Mouse (Mus musculus) MEL (cell line): ENCODE data around the gene Chst4. TPM values are rescaled to one million over a fixed set of nuclear protein-coding genes. Genes with fewer than 3 reads are reported as not detected.

Experiments used
- DNase-seq: peaks from one replicate; pipeline ENCODE4 v3.0.0; 2011; ENCODE audit warnings: low read depth, low spot score
- H3K27ac ChIP-seq: 2 replicates; pipeline ENCODE4 v1.5.1; 2012; ENCODE audit warnings: low read depth, mild to moderate bottlenecking, control low read depth, low read length, moderate library complexity; ENCODE audit not compliant: control insufficient read depth
- H3K27me3 ChIP-seq, 2 experiments: fragments of 150-350 bp in 1 of 2; sonication (generic) in 1 of 2; 2 replicates each; pipeline ENCODE4 v1.6.1; 2012; ENCODE audit warnings: low read length in 2 of 2, mild to moderate bottlenecking in 2 of 2, improper control_type of control experiment in 1 of 2, moderate library complexity in 1 of 2; ENCODE audit not compliant: insufficient read depth in 2 of 2, control insufficient read depth in 1 of 2
- H3K36me3 ChIP-seq, 2 experiments: 2 replicates each; pipeline ENCODE4 v1.6.1; 2012 to 2014; ENCODE audit warnings: low read length in 2 of 2, improper control_type of control experiment in 1 of 2, inconsistent platforms in 1 of 2, mild to moderate bottlenecking in 1 of 2; ENCODE audit not compliant: insufficient read depth in 2 of 2, control insufficient read depth in 1 of 2
- H3K4me1 ChIP-seq, 2 experiments: fragments of 150-350 bp in 1 of 2; sonication (generic) in 1 of 2; 2 replicates each; pipeline ENCODE4 v1.6.1; 2012; ENCODE audit warnings: low read length in 2 of 2, improper control_type of control experiment in 1 of 2, mild to moderate bottlenecking in 1 of 2; ENCODE audit not compliant: insufficient read depth in 2 of 2, control insufficient read depth in 1 of 2
- H3K4me3 ChIP-seq, 2 experiments: fragments of 150-350 bp in 1 of 2; sonication (generic) in 1 of 2; 2 replicates each; pipeline ENCODE4 v1.5.1; 2012; ENCODE audit warnings: low read depth in 2 of 2, low read length in 2 of 2, mild to moderate bottlenecking in 2 of 2, moderate library complexity in 2 of 2, control low read depth in 1 of 2, improper control_type of control experiment in 1 of 2; ENCODE audit not compliant: control insufficient read depth in 1 of 2, insufficient read depth in 1 of 2
- H3K79me2 ChIP-seq: 2 replicates; pipeline ENCODE4 v1.6.1; 2012; ENCODE audit warnings: mild to moderate bottlenecking, low read length, moderate library complexity; ENCODE audit not compliant: control insufficient read depth, poor library complexity, insufficient read depth
- H3K9ac ChIP-seq: 2 replicates; pipeline ENCODE4 v1.6.1; 2012; ENCODE audit warnings: low read depth, mild to moderate bottlenecking, control low read depth, low read length, moderate library complexity; ENCODE audit not compliant: control insufficient read depth, poor library complexity, severe bottlenecking
- H3K9me3 ChIP-seq: fragments of 150-350 bp; sonication (generic); replicated peaks from 2 replicates; pipeline ENCODE4 v1.6.1; 2012; ENCODE audit warnings: mild to moderate bottlenecking, low read length, improper control_type of control experiment, moderate library complexity; ENCODE audit not compliant: insufficient read depth
- BHLHE40 ChIP-seq: IDR thresholded peaks from 2 replicates; pipeline ENCODE4 v1.6.1; 2012; ENCODE audit warnings: low read depth, mild to moderate bottlenecking, inconsistent platforms, low read length, improper control_type of control experiment, borderline replicate concordance
- CTCF ChIP-seq, 3 experiments: IDR thresholded peaks in 2 of 3; conservative IDR thresholded peaks in 1 of 3; 2 replicates each; pipeline ENCODE4 v1.5.1; 2011 to 2012; ENCODE audit warnings: low read length in 3 of 3, low read depth in 2 of 3, mild to moderate bottlenecking in 2 of 3, improper control_type of control experiment in 1 of 3, inconsistent platforms in 1 of 3, mixed read lengths in 1 of 3, moderate library complexity in 1 of 3; ENCODE audit not compliant: control insufficient read depth in 1 of 3, insufficient read depth in 1 of 3, poor library complexity in 1 of 3, severe bottlenecking in 1 of 3
- ETS1 ChIP-seq: IDR thresholded peaks from 2 replicates; pipeline ENCODE4 v1.6.1; 2012; ENCODE audit warnings: low read depth, mild to moderate bottlenecking, inconsistent platforms, low read length, improper control_type of control experiment, moderate library complexity
- HCFC1 ChIP-seq: IDR thresholded peaks from 2 replicates; pipeline ENCODE4 v1.6.1; 2012; ENCODE audit warnings: low read depth, mild to moderate bottlenecking, inconsistent platforms, low read length, improper control_type of control experiment, moderate library complexity
- JUND ChIP-seq: IDR thresholded peaks from 2 replicates; pipeline ENCODE4 v1.6.1; 2011; ENCODE audit warnings: low read depth, mild to moderate bottlenecking, improper control_type of control experiment, low read length
- MAFK ChIP-seq: IDR thresholded peaks from 2 replicates; pipeline ENCODE4 v1.6.1; 2011; ENCODE audit warnings: low read depth, mild to moderate bottlenecking, low read length, improper control_type of control experiment, borderline replicate concordance
- MAZ ChIP-seq: IDR thresholded peaks from 2 replicates; pipeline ENCODE4 v1.6.1; 2012; ENCODE audit warnings: low read depth, mild to moderate bottlenecking, inconsistent platforms, low read length, improper control_type of control experiment
- MXI1 ChIP-seq: IDR thresholded peaks from 2 replicates; pipeline ENCODE4 v1.6.1; 2011; ENCODE audit warnings: mild to moderate bottlenecking, low read depth, low read length, improper control_type of control experiment
- MYC ChIP-seq: IDR thresholded peaks from 2 replicates; pipeline ENCODE4 v1.6.1; 2011; ENCODE audit warnings: low read depth, mild to moderate bottlenecking, low read length, improper control_type of control experiment, moderate library complexity
- POLR2A ChIP-seq, 2 experiments: IDR thresholded peaks; 2 replicates each; pipeline ENCODE4 v1.6.1; 2011 to 2012; ENCODE audit warnings: low read length in 2 of 2, mild to moderate bottlenecking in 2 of 2, control low read depth in 1 of 2, improper control_type of control experiment in 1 of 2, low read depth in 1 of 2, moderate library complexity in 1 of 2; ENCODE audit not compliant: control insufficient read depth in 1 of 2, insufficient read depth in 1 of 2, poor library complexity in 1 of 2
- RAD21 ChIP-seq: IDR thresholded peaks from 2 replicates; pipeline ENCODE4 v1.6.1; 2011; ENCODE audit warnings: mild to moderate bottlenecking, low read depth, low read length, improper control_type of control experiment
- RCOR1 ChIP-seq: IDR thresholded peaks from 2 replicates; pipeline ENCODE4 v1.6.1; 2012; ENCODE audit warnings: low read depth, mild to moderate bottlenecking, inconsistent platforms, low read length, improper control_type of control experiment
- SIN3A ChIP-seq: IDR thresholded peaks from 2 replicates; pipeline ENCODE4 v1.6.1; 2012; ENCODE audit warnings: low read length, improper control_type of control experiment, inconsistent platforms
- SMC3 ChIP-seq: IDR thresholded peaks from 2 replicates; pipeline ENCODE4 v1.6.1; 2011; ENCODE audit warnings: low read depth, low read length, improper control_type of control experiment
- USF2 ChIP-seq, 2 experiments: IDR thresholded peaks; 2 replicates each; pipeline ENCODE4 v1.6.1; 2011 to 2012; ENCODE audit warnings: improper control_type of control experiment in 2 of 2, low read length in 2 of 2, borderline replicate concordance in 1 of 2, inconsistent platforms in 1 of 2, low read depth in 1 of 2, mild to moderate bottlenecking in 1 of 2; ENCODE audit not compliant: insufficient read depth in 1 of 2
- polyA plus RNA-seq, 2 experiments: library from polyadenylated mRNA; stranded (reverse) in 1 of 2; unstranded in 1 of 2; fragments of >175 nt in 1 of 2; fragments of >200 nt in 1 of 2; gene quantifications; 2 replicates each; pipeline versions ENCODE4 v1.2.1 to v1.2.4; 2012; ENCODE audit warnings: low replicate concordance in 2 of 2, low read depth in 1 of 2; ENCODE audit not compliant: insufficient read length in 2 of 2, insufficient read depth in 1 of 2, missing spikeins in 1 of 2
- total RNA-seq: library from RNA; depleted of rRNA; stranded (reverse); fragments of 300-350 nt; gene quantifications from 2 replicates; pipeline ENCODE4 v1.2.3, GENCODE M21; 2012

Gene Chst4
- total and polyA plus RNA-seq, 3 experiments: not detected

DNA sequence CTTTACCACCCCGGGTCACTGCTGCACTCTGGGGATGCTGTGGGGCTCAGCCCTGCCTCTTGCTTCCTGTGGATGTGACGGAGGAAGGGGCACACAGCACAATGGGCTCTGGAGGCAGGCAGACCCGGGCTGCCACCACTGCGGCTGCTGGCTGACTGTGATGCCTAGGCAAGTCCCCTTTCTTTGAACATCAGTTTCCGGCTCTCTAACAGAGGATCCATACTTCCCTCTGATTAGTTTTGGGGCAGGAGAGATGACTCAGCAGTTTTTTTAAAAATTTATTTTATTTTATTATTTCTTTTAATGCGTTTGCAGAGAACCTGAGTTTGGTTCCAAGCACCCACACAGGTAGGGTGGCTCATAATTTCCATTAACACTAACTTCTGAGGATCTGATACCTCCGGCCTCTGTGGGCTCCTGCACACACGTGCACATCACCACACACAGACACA, 30.5 kb downstream of the Chst4 start:
- Histone ChIP-seq H3K9ac (no peak overlapping the region), H3K27me3 (no peaks in the 10 kb centered on the region; a peak in 1 of 4 replicates), H3K4me1 (peaks cover 0 to 5% of the 10 kb centered on the region in 2 experiments; a peak in 1 of 4 replicates), H3K79me2 (no peaks in the 10 kb centered on the region), H3K27ac (no peak overlapping the region), H3K36me3 (no peaks in the 10 kb centered on the region), H3K4me3 (no peak overlapping the region), H3K9me3 (no peaks in the 10 kb centered on the region)
- no peak for DNase-seq
- TF ChIP-seq CTCF (IDR thresholded peaks at IDR 0.05 in 2 of 3, conservative IDR thresholded peaks at IDR 0.05 in 1 of 3; ENCODE audit: control insufficient read depth in 1 of 3, insufficient read depth in 1 of 3, low read depth in 2 of 3, low read length in 3 of 3, poor library complexity in 1 of 3, severe bottlenecking in 1 of 3) (no peak), MAFK (peak; percentile 54; the same call in 1 of the 2 replicates)

DNA sequence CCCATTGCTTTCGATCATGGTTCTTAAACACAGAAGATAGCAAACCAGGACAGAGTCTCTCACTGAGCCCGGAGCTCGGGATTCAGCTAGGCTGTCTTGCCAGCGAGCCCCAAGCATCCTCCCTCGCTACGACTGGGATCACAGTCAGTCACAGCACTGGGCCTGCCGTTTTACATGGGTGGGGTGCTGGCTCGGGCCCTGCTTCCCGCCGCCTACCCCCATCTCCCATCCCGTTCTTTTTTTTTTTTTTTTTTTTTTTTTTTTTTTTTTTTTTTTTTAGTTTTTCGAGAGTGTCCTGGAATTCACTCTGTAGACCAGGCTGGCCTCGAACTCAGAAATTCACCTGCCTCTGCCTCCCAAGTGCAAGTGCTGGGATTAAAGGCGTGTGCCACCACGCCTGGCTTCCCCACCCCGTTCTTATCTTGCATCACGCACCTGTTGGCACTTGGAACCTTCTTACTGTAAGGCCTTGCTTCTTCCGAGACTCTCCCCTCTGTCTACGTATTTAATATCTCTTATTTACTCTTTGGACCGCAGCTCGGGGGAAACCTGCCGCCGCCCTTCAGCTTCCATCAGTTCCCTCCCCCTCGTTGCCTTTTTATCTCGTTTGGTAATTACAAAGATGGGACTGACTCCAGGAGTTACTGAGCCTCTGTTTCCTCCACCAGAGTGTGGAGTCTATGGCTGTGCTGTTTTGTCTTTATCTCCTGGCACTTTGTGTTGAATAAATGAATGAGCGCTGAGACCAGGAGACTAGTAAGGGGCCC, 31.1 kb downstream of the Chst4 start:
- no peaks in the 10 kb centered on the region for H3K9me3 ChIP-seq
- peaks cover 0 to 5% of the 10 kb centered on the region in 2 experiments; a peak in 1 of 4 replicates for H3K4me1 ChIP-seq
- no peak overlapping the region for H3K27ac ChIP-seq
- H3K36me3 ChIP-seq: no peaks in the 10 kb centered on the region
- peak; percentile 37 for DNase-seq
- no peak overlapping the region for H3K4me3 ChIP-seq
- H3K9ac ChIP-seq: no peak overlapping the region
- H3K79me2 ChIP-seq: no peaks in the 10 kb centered on the region
- H3K27me3 ChIP-seq: no peaks in the 10 kb centered on the region; a peak in 1 of 4 replicates
- TF ChIP-seq RCOR1: no peak
- no peak for TF ChIP-seq RAD21
- no peak for TF ChIP-seq MXI1
- no peak for TF ChIP-seq ETS1
- no peak for TF ChIP-seq BHLHE40
- TF ChIP-seq USF2 (IDR thresholded peaks at IDR 0.05; ENCODE audit: borderline replicate concordance in 1 of 2, insufficient read depth in 1 of 2, low read depth in 1 of 2, low read length in 2 of 2): no peak
- TF ChIP-seq JUND: no peak
- no peak for TF ChIP-seq SMC3
- no peak for TF ChIP-seq SIN3A
- no peak for TF ChIP-seq POLR2A (IDR thresholded peaks at IDR 0.05; ENCODE audit: control insufficient read depth in 1 of 2, insufficient read depth in 1 of 2, low read depth in 1 of 2, low read length in 2 of 2, poor library complexity in 1 of 2)
- TF ChIP-seq MYC: no peak
- no peak for TF ChIP-seq MAZ
- TF ChIP-seq HCFC1: no peak
